Mouse (Mus musculus) hindbrain, embryonic 16.5 days (tissue): Measurements from ENCODE around the gene Tm2d3. TPM values are rescaled to one million over a fixed set of nuclear protein-coding genes. Genes with fewer than 3 reads are reported as not detected.

Source experiments
- ATAC-seq: fragments of 200-750 bp; cut with Nextera tagmentation; 2 replicates; pipeline ENCODE4 v1.8.0; 2017; ENCODE audit warnings: moderate TSS enrichment, moderate library complexity
- H3K27ac ChIP-seq: fragments of 300-500 bp; sonication (generic); 2 replicates; pipeline ENCODE4 v1.5.1; 2014; ENCODE audit warnings: low read depth, mild to moderate bottlenecking, control low read depth, low read length, moderate library complexity
- H3K27me3 ChIP-seq: fragments of 300-500 bp; sonication (generic); replicated peaks from 2 replicates; pipeline ENCODE4 v1.6.1; 2014; ENCODE audit warnings: low read length; ENCODE audit not compliant: control insufficient read depth, insufficient read depth
- H3K36me3 ChIP-seq: fragments of 300-500 bp; sonication (generic); 2 replicates; pipeline ENCODE4 v1.6.1; 2014; ENCODE audit warnings: mild to moderate bottlenecking, low read length, moderate library complexity, mixed read lengths; ENCODE audit not compliant: control insufficient read depth, insufficient read depth
- H3K4me1 ChIP-seq: fragments of 300-500 bp; sonication (generic); 2 replicates; pipeline ENCODE4 v1.6.1; 2014; ENCODE audit warnings: low read depth, low read length; ENCODE audit not compliant: control insufficient read depth, insufficient read depth
- H3K4me2 ChIP-seq: fragments of 300-500 bp; sonication (generic); 2 replicates; pipeline ENCODE4 v1.6.1; 2014; ENCODE audit warnings: mild to moderate bottlenecking, low read length, control low read depth, moderate library complexity
- H3K4me3 ChIP-seq: fragments of 300-500 bp; sonication (generic); 2 replicates; pipeline ENCODE4 v1.5.1; 2014; ENCODE audit warnings: mild to moderate bottlenecking, low read length, control low read depth, moderate library complexity
- H3K9ac ChIP-seq: fragments of 300-500 bp; sonication (generic); 2 replicates; pipeline ENCODE4 v1.6.1; 2014; ENCODE audit warnings: low read depth, mild to moderate bottlenecking, control low read depth, low read length, moderate library complexity
- H3K9me3 ChIP-seq: fragments of 300-500 bp; sonication (generic); 2 replicates; pipeline ENCODE4 v1.6.1; 2014; ENCODE audit warnings: mild to moderate bottlenecking, low read length, moderate library complexity; ENCODE audit not compliant: control insufficient read depth
- WGBS: fragments of 180-500 bp; shearing (Covaris S2); extraction: QIAGEN DNeasy Blood & Tissue Kit; methylation state at CpG from one replicate; pipeline ENCODE4 v1.1.7; 2014; 5-methylcytosine and 5-hydroxymethylcytosine counted together
- polyA plus RNA-seq: library from polyadenylated mRNA; unstranded; fragments of >200 nt; fragmentation: Nextera tagmentation; extraction: Ambion mirVana; gene quantifications from 2 replicates; pipeline ENCODE4 v1.2.1, GENCODE M21; 2015

The Tm2d3 gene
- polyA plus RNA-seq, 1 experiment from 2014 or later: 89.4 TPM

DNA sequence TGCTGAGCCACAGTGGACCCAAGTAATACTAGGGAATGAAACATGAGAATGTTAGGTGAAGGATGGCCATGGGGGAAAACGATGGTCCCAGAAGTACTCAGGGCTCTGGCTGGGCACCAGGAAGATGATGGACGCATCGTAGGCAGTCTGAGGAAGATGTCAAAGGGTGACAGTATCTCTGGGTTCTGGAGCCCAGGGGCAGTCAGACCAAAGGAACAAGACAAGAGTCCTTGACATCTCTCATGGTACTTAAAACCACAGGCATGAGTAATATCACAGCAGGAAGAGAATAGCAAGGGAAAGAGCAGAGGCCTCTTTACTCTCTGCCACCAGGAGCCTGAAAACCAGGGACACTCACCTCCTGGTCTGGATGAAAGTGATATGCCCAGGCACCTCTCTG lies 44.3 kb downstream of the Tm2d3 start:
- Histone ChIP-seq H3K4me1 (no peaks in the 10 kb centered on the region), H3K9me3 (no peaks in the 10 kb centered on the region), H3K27me3 (no peaks in the 10 kb centered on the region), H3K9ac (no peak overlapping the region), H3K4me2 (no peak overlapping the region), H3K27ac (no peak overlapping the region), H3K36me3 (no peaks in the 10 kb centered on the region), H3K4me3 (no peak overlapping the region)
- WGBS: 96% methylated on average over 3 of the region's 3 CpGs
- no peak for ATAC-seq

- no peaks in the 10 kb centered on the region for H3K36me3 ChIP-seq
- no peaks in the 10 kb centered on the region for H3K27me3 ChIP-seq
- no peak overlapping the region for H3K9ac ChIP-seq
- no peak overlapping the region for H3K27ac ChIP-seq
- H3K9me3 ChIP-seq: no peaks in the 10 kb centered on the region
- ATAC-seq: no peak
- H3K4me2 ChIP-seq: no peak overlapping the region
- no peaks in the 10 kb centered on the region for H3K4me1 ChIP-seq
- 79% methylated on average over 12 of the region's 12 CpGs for WGBS
- no peak overlapping the region for H3K4me3 ChIP-seq
Measured at GRCm38 (mm10) chr7:65737286-65738040, 46.5 kb downstream of the Tm2d3 start.

- Histone ChIP-seq H3K9ac (no peak overlapping the region), H3K27ac (no peak overlapping the region), H3K4me3 (no peak overlapping the region), H3K27me3 (no peaks in the 10 kb centered on the region), H3K4me2 (no peak overlapping the region), H3K4me1 (no peaks in the 10 kb centered on the region), H3K36me3 (no peaks in the 10 kb centered on the region), H3K9me3 (peaks cover 5% of the 10 kb centered on the region)
- ATAC-seq: no peak
- 92% methylated on average over 8 of the region's 8 CpGs for WGBS
Measured at GRCm38 (mm10) chr7:65742857-65743256, 51.9 kb downstream of the Tm2d3 start.

GRCm38 (mm10) chr7:65747990-65748955 lies 57.3 kb downstream of the Tm2d3 start:
- 69% methylated on average over 11 of the region's 11 CpGs for WGBS
- H3K36me3 ChIP-seq: no peaks in the 10 kb centered on the region
- peaks cover 5% of the 10 kb centered on the region for H3K9me3 ChIP-seq
- 0 out of 2 replicates have a peak, but pooled peaks have one; percentile 58 for ATAC-seq
- no peak overlapping the region for H3K4me3 ChIP-seq
- no peaks in the 10 kb centered on the region for H3K27me3 ChIP-seq
- peak overlapping the region; percentile 5; the same call in 1 of the 2 replicates for H3K27ac ChIP-seq
- H3K9ac ChIP-seq: no peak overlapping the region
- H3K4me1 ChIP-seq: no peaks in the 10 kb centered on the region; the same call in 1 of the 2 replicates
- H3K4me2 ChIP-seq: no peak overlapping the region

Other genes starting within 250 kb of the Tm2d3 start
- 24.5 and 29.1 TPM in 2 replicates for gene Tjp1, start 163.4 kb upstream of the Tm2d3 start, polyA plus RNA-seq
- 19.7 and 20.7 TPM in 2 replicates for gene Tarsl2, start 46.3 kb upstream of the Tm2d3 start, polyA plus RNA-seq
- 0.99 and 1.4 TPM in 2 replicates for gene Pcsk6, start 170.6 kb downstream of the Tm2d3 start, polyA plus RNA-seq